Mouse (Mus musculus): ENCODE results near the gene Gm11273. TPM values are rescaled to one million over a fixed set of nuclear protein-coding genes. Genes with fewer than 3 reads are reported as not detected.
"Not testable (repeated sequence)": the region's sequence is repeated elsewhere in the genome, so short reads cannot be mapped to it uniquely, and the experiment has no call there.

Gene Gm11273
- polyA plus RNA-seq (2012; rRNA removed), result 7.3 and 7.5 TPM in 2 replicates

DNA sequence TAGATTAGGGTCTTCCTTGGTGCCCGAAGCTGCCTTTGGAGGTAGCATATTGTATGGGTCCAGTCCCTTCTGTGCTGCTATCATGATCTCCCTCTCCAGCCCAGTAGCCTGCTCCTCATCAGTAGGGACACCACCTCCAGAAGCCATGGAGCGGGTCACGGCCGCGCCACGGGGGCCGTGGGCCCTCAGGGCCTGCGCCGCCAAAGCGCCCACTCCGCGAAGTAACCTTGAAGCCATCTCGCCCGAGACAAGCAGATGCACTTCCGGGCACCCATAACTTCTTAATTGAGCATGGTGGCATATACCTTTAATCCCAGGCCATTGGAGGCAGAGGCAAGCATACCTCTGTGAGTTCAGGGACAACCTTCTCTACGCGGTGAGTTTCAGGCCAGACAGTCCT lies at the start of gene Gm11273:
Gm11273 (minus strand) TSS at position 237 of the 400 bp plus-strand sequence.
- not testable (repeated sequence) for DNase-seq (ENCODE audit: low read depth)

DNA sequence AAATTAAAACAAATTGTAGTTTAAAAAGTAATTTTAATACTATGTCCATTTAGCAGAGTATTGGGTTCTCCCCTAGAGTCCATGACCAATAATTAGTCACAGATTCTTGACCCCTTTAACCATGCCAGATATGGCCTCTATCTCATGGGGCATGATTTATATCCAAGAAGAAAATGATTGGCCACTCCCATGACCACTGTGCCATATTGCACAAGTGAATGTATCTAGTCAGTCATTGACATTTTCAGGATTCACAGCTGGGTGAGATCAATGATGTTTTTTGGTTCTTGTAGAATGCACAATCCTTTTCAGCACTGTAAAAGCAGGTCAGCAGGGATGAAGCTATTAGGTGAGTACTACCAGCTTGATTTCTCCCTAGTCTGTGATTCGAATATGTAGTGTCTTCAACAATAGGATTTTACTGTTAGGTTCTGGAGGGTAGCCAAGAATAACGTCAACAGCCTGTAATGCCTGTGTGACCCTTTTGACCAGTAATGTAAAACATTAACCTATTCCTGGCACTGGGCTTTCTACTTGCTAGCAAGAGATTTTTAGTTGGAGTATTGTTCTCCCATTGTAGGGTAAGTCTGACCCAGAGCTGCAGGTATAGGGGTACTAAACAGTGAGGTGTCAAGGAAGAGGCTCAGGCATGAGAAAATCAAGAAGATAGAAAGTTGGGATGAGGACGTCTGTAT lies 49.3 kb upstream of the Gm11273 start:
- DNase-seq (ENCODE audit: low read depth), result peak; percentile 0
- TF ChIP-seq CTCF (IDR thresholded peaks at IDR 0.05; ENCODE audit: borderline replicate concordance, extremely low read depth, insufficient read depth, insufficient read length) (no peak), POLR2A (IDR thresholded peaks at IDR 0.05; ENCODE audit: borderline replicate concordance, extremely low read depth, insufficient read depth, insufficient read length, poor library complexity, severe bottlenecking) (no peak)

DNA sequence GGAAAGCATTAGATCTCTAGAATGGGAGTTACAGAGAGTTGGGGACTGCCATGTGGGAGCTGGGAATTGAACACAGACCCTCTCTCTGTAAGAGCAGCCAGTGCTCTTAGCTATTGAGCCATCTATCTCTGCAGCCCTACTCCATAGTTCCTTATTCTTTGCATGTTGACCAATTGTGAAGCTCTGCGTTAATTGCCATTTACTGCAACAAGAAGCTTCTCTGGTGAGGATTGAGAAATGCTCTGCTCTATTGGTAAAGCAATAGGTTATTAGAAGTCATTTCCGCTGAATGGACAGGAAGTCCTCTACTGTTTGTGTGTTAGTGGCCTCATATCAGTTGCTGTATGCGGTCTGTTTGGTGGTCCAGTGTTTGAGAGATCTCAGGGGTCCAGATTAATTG lies 48.3 kb upstream of the Gm11273 start:
- no peak for TF ChIP-seq POLR2A (IDR thresholded peaks at IDR 0.05; ENCODE audit: borderline replicate concordance, extremely low read depth, insufficient read depth, insufficient read length, poor library complexity, severe bottlenecking)
- no peak for TF ChIP-seq CTCF (IDR thresholded peaks at IDR 0.05; ENCODE audit: borderline replicate concordance, extremely low read depth, insufficient read depth, insufficient read length)
- DNase-seq (ENCODE audit: low read depth), result no peak

- TF ChIP-seq CTCF (IDR thresholded peaks at IDR 0.05; ENCODE audit: borderline replicate concordance, extremely low read depth, insufficient read depth, insufficient read length) (no peak), POLR2A (IDR thresholded peaks at IDR 0.05; ENCODE audit: borderline replicate concordance, extremely low read depth, insufficient read depth, insufficient read length, poor library complexity, severe bottlenecking) (no peak)
Observed at GRCm38 (mm10) chr13:21542708-21543107, 41.5 kb upstream of the Gm11273 start, which contains the start of gene Olfr1366. Gene Olfr1366 (minus strand): TSS chr13:21542808.

DNA sequence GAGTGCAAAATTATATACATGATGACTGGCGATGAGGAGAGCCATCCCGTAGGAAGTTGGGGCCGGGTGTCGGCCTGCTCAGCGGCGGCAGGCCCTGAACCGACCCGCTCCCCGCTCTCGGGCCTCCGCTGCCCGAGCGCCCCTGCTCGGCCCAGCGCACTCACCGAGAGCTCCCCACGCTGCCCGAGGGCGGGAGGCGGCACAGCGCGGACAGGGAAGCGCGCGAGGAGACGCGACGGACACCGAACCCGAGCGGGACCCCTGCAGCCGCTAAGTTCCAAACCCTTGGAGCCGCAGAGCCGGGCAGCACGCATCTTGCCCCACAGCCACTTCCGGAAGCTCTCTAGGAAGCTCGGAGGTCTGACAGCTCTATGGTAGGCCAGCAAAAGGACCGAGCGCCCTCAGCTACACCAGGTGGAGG lies 29.6 kb upstream of the Gm11273 start, which contains the start of gene Zkscan8:
Zkscan8 (minus strand) TSS at position 340 of the 421 bp plus-strand sequence.
- peak; percentile 96 for DNase-seq (ENCODE audit: low read depth)
- peak; percentile 67 for TF ChIP-seq POLR2A (IDR thresholded peaks at IDR 0.05; ENCODE audit: borderline replicate concordance, extremely low read depth, insufficient read depth, insufficient read length, poor library complexity, severe bottlenecking)
- TF ChIP-seq CTCF (IDR thresholded peaks at IDR 0.05; ENCODE audit: borderline replicate concordance, extremely low read depth, insufficient read depth, insufficient read length), result no peak

More at GRCm38 (mm10) chr13:21542708-21543107, 41.5 kb upstream of the Gm11273 start, which contains the start of gene Olfr1366:
- DNase-seq (ENCODE audit: low read depth), result no peak

DNA sequence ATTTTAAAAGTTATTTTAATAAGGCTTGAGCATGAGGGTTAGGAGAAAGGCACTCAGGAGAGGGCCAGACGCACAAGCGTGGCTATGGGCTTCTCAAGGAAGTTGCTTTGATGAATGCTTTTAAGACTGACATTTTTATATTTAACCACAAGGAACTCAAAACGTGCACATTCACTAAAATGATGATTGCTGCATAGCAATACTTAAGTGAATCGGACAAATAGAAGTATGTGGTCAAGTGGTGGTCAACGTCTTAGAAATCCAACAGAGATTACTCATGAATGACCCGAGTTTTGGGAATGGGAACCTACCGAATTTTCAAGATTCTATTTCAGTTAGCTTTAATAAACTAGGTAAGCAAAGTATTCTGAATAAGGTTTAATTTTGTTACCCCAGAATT lies 28.9 kb upstream of the Gm11273 start:
- TF ChIP-seq CTCF (IDR thresholded peaks at IDR 0.05; ENCODE audit: borderline replicate concordance, extremely low read depth, insufficient read depth, insufficient read length) (no peak), POLR2A (IDR thresholded peaks at IDR 0.05; ENCODE audit: borderline replicate concordance, extremely low read depth, insufficient read depth, insufficient read length, poor library complexity, severe bottlenecking) (no peak)
- peak; percentile 11 for DNase-seq (ENCODE audit: low read depth)

DNA sequence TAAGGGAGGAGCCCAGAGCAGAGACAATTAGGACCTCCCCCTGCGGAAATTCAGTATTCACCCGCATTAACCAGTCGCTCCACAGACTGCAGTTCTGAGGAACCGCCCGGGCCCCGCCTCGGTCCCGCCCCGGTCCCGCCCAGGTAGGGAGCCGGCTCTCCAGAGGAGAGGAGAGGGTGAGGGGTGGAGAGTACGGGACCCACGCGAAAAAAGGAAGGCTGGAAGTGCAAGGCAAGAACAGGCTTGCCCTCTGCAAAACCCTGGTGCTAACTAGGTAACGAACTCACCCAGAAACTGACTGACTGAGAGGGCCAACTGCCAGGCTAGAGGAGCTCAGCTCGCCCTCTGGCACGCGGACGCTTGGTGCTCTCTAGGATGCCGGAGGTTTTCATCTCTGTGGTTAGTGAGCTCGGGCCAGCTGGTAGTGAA lies 5.0 kb upstream of the Gm11273 start:
- TF ChIP-seq CTCF (IDR thresholded peaks at IDR 0.05; ENCODE audit: borderline replicate concordance, extremely low read depth, insufficient read depth, insufficient read length), result no peak
- no peak for TF ChIP-seq POLR2A (IDR thresholded peaks at IDR 0.05; ENCODE audit: borderline replicate concordance, extremely low read depth, insufficient read depth, insufficient read length, poor library complexity, severe bottlenecking)
- DNase-seq (ENCODE audit: low read depth), result peak; percentile 95

GRCm38 (mm10) chr13:21502296-21502695 lies 1.1 kb upstream of the Gm11273 start:
- no peak for DNase-seq (ENCODE audit: low read depth)
- TF ChIP-seq CTCF (IDR thresholded peaks at IDR 0.05; ENCODE audit: borderline replicate concordance, extremely low read depth, insufficient read depth, insufficient read length), result no peak
- TF ChIP-seq POLR2A (IDR thresholded peaks at IDR 0.05; ENCODE audit: borderline replicate concordance, extremely low read depth, insufficient read depth, insufficient read length, poor library complexity, severe bottlenecking), result no peak

DNA sequence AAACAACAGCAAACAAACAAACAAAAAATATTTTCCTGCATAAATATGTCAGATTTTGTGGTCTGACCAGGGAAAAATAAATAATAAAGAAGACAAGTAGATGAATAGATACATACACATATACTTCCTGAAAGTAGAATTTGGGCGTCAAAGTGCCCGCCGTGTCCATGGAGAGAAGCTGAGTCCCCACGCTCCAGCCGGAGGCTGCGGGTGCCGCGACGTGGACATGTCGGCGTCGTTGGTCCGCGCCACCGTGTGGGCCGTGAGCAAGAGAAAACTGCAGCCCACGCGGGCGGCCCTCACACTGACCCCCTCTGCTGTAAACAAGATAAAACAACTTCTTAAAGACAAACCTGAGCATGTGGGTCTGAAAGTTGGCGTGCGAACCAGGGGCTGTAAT lies 6.1 kb downstream of the Gm11273 start, which contains the start of gene AK157302:
AK157302 (plus strand) TSS at position 144 of the 400 bp plus-strand sequence.
- DNase-seq (ENCODE audit: low read depth), result no peak
- TF ChIP-seq CTCF (IDR thresholded peaks at IDR 0.05; ENCODE audit: borderline replicate concordance, extremely low read depth, insufficient read depth, insufficient read length) (no peak), POLR2A (IDR thresholded peaks at IDR 0.05; ENCODE audit: borderline replicate concordance, extremely low read depth, insufficient read depth, insufficient read length, poor library complexity, severe bottlenecking) (no peak)

DNA sequence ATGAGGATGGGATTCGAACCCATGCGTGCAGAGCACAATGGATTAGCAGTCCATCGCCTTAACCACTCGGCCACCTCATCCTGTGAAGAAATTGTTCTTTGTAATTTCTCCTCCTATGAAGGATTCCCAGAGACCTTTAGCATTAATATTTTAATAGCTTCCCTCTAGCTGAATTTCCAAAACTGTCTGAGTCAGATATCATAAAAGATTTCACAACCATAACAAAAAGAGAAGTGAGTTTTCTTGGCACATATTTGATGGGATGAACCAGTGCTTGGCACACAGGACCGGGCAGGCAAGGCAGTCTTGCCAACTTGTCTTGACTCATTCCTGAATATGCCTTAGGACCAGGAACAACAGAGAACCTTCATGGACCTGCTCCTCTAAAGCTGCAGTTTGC lies 8.4 kb downstream of the Gm11273 start:
- no peak for DNase-seq (ENCODE audit: low read depth)
- no peak for TF ChIP-seq POLR2A (IDR thresholded peaks at IDR 0.05; ENCODE audit: borderline replicate concordance, extremely low read depth, insufficient read depth, insufficient read length, poor library complexity, severe bottlenecking)
- TF ChIP-seq CTCF (IDR thresholded peaks at IDR 0.05; ENCODE audit: borderline replicate concordance, extremely low read depth, insufficient read depth, insufficient read length), result no peak

DNA sequence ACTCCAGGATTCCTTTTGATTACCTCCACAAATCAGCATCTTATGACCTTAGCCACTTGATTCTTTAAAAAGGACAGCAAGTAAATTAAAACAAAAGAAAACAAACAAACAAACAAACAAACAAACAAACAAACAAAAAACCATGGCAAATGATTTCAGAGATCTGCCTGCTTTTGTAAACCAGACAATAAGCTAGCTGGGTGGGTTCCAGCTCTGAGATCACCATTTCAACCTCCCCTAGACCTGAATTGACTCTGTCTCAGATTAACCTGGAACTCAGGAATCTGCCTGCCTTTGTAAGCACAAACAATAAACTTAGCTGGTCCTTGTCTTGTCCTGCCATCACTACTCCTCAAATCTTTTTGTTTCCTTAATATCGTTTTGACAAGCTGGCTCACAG lies 14.3 kb downstream of the Gm11273 start:
- TF ChIP-seq CTCF (IDR thresholded peaks at IDR 0.05; ENCODE audit: borderline replicate concordance, extremely low read depth, insufficient read depth, insufficient read length) (no peak), POLR2A (IDR thresholded peaks at IDR 0.05; ENCODE audit: borderline replicate concordance, extremely low read depth, insufficient read depth, insufficient read length, poor library complexity, severe bottlenecking) (no peak)
- no peak for DNase-seq (ENCODE audit: low read depth)
